16 mouse cellular contexts compared by ENCODE assay signal in the genomic region with DNA sequence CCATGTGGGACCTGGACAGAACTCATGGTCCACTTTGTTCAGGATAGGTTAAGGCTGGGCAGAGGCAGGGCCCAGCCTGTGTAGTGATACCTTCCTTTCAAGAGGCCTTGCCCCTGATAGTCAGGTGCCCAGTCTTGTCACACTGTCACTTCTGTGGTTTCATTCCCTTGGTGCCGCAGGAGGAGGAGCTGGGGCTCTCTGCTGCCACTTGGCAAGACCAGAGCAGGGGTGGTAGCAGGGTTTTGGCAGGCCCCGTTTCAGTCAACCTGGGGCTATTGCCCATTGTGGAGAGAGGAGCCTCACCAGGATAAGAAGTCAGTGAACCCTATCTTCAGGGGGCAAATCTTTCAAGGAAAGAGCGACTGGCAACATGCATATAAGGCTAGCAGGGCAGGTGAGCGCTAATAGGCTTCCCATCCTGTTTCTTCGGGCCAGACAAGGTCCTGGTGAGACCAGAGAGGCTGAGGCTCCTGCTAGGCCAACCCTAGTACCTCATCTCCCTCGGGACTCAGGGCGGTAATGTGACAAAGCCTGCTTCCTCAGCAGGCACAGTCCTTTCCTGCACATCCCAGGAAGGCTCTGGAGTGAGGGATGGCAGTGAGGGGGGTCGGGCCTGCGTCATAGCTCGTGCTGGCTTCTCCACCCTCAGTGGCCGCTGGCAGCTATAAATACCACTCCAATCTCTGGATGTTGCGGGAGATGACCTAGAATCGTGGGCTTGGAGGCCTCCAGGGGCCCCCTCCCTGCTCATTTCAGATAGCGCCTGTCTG. TPM values are rescaled to one million over a fixed set of nuclear protein-coding genes. Genes with fewer than 3 reads are reported as not detected.
DNase-seq lines count a peak whose midpoint lies in the region; ATAC-seq and TF ChIP-seq lines count a peak whose summit lies in the region.
"Had no signal": no experiment of that assay in that cellular context is flagged by ENCODE, and none has a peak within 500 bp of the region (broad histone marks: within the 10 kb centered on the region; RNA-seq: fewer than 3 reads in every experiment).

No protein-coding gene starts in this region.

- H3K36me3 ChIP-seq in kidney, embryonic 16.5 days (ENCODE audit: insufficient read depth, low read length) = no peaks in the 10 kb centered on the region
- H3K36me3 ChIP-seq in embryonic facial prominence, embryonic 13.5 days = no peaks in the 10 kb centered on the region
- no peaks in the 10 kb centered on the region for H3K36me3 ChIP-seq in macrophage (ENCODE audit: inconsistent target)
- H3K36me3 ChIP-seq: limb, embryonic 15.5 days had no signal

- peak overlapping the region; percentile 88 for H3K27ac ChIP-seq in gastrocnemius, adult 2 months
- no peak overlapping the region for H3K27ac ChIP-seq in kidney, embryonic 16.5 days (ENCODE audit: low read length)
- H3K27ac ChIP-seq in embryonic facial prominence, embryonic 13.5 days = no peak overlapping the region
- H3K27ac ChIP-seq in macrophage = peak overlapping the region; percentile 95
- H3K27ac ChIP-seq: limb, embryonic 15.5 days; stomach, postnatal 0 days had no signal

- 56% methylated on average over 14 of the region's 14 CpGs for WGBS in kidney, embryonic 16.5 days
- 69% methylated on average over 14 of the region's 14 CpGs for WGBS in embryonic facial prominence, embryonic 13.5 days
- 92% methylated on average over 14 of the region's 14 CpGs for WGBS in macrophage (ENCODE audit: missing documents)

- H3K9ac ChIP-seq in kidney, embryonic 16.5 days (replicated peaks; ENCODE audit: low read length) = no peak overlapping the region
- peak overlapping the region; percentile 32; the same call in 1 of the 2 replicates for H3K9ac ChIP-seq in embryonic facial prominence, embryonic 13.5 days
- H3K9ac ChIP-seq: limb, embryonic 15.5 days had no signal

- no peaks in the 10 kb centered on the region for H3K27me3 ChIP-seq in kidney, embryonic 16.5 days (ENCODE audit: insufficient read depth, low read length)
- H3K27me3 ChIP-seq in embryonic facial prominence, embryonic 13.5 days = 0 out of 2 replicates have a peak, but pooled peaks cover 2% of the 10 kb centered on the region

- peak; percentile 67 for DNase-seq in gastrocnemius, adult 2 months
- no peak for DNase-seq in gastrocnemius, postnatal 36 days
- peak; percentile 27 to 35 for DNase-seq in kidney, postnatal 36 days
- DNase-seq in spleen, postnatal 10 days (ENCODE audit: low spot score in 2 of 2) = no peak
- DNase-seq in embryo, embryonic 10.5 days (ENCODE audit: low spot score) = no peak
- DNase-seq: cerebellum, adult 18-20 months; lung, adult 18-20 months; midbrain, embryonic 14.5 days; spleen, adult 18-20 months; thymus, postnatal 4 days had no signal

- intact Hi-C loops in gastrocnemius, adult 2 months (cut with DNase I) = no loop called here
- intact Hi-C loops in gastrocnemius, postnatal 36 days (cut with DNase I) = no loop called here

- H3K9me3 ChIP-seq in kidney, embryonic 16.5 days (ENCODE audit: low read length) = no peaks in the 10 kb centered on the region
- H3K9me3 ChIP-seq in embryonic facial prominence, embryonic 13.5 days = no peaks in the 10 kb centered on the region
- H3K9me3 ChIP-seq: limb, embryonic 15.5 days had no signal

- ATAC-seq in kidney, embryonic 16.5 days (ENCODE audit: low FRiP score, low TSS enrichment) = no peak
- no peak for ATAC-seq in embryonic facial prominence, embryonic 13.5 days (ENCODE audit: insufficient number of reproducible peaks, insufficient read depth, low FRiP score, low TSS enrichment, low read depth)

- no peak overlapping the region for H3K4me2 ChIP-seq in kidney, embryonic 16.5 days (replicated peaks; ENCODE audit: low read depth, low read length)
- H3K4me2 ChIP-seq in embryonic facial prominence, embryonic 13.5 days = no peak overlapping the region
- H3K4me2 ChIP-seq: limb, embryonic 15.5 days had no signal

- TF ChIP-seq CTCF in gastrocnemius, adult 2 months (IDR thresholded peaks at IDR 0.05) = no peak

- H3K4me3 ChIP-seq in gastrocnemius, adult 2 months = peak overlapping the region; percentile 16
- no peak overlapping the region for H3K4me3 ChIP-seq in kidney, embryonic 16.5 days (ENCODE audit: low read length)
- H3K4me3 ChIP-seq in embryonic facial prominence, embryonic 13.5 days = no peak overlapping the region
- H3K4me3 ChIP-seq in macrophage (ENCODE audit: inconsistent target) = no peak overlapping the region
- H3K4me3 ChIP-seq: limb, embryonic 15.5 days had no signal

- H3K79me2 ChIP-seq in macrophage (ENCODE audit: inconsistent target) = no peaks in the 10 kb centered on the region

- peaks cover 46% of the 10 kb centered on the region for H3K4me1 ChIP-seq in kidney, embryonic 16.5 days (ENCODE audit: insufficient read depth, low read length)
- H3K4me1 ChIP-seq in embryonic facial prominence, embryonic 13.5 days = peaks cover 28% of the 10 kb centered on the region

RNA-seq across cellular contexts. Expression of a gene that starts 23.7 kb away (rescaled TPM):
- 1 to 10 TPM; 7.2 to 8.6 TPM for total RNA-seq in gastrocnemius, adult 2 months (2021)
- total RNA-seq in gastrocnemius, postnatal 36 days (2021) = 1 to 10 TPM; 6.9 to 8.9 TPM
- polyA plus RNA-seq in kidney, embryonic 16.5 days (2015; fragmentation: Nextera tagmentation; extraction: Ambion mirVana) = 3.2 and 4.2 TPM in 2 replicates
- 2.2 and 2.4 TPM in 2 replicates for polyA plus RNA-seq in embryonic facial prominence, embryonic 13.5 days (2015; fragmentation: Nextera tagmentation; extraction: Ambion mirVana)
- total RNA-seq in macrophage (2018; cell fraction: chromatin; rRNA removed) = 10 to 100 TPM in 5 of 26 experiments, 1 to 10 TPM in 20, under 1 TPM in 1; 0.73 to 13.8 (median 5.4) TPM
- total RNA-seq in macrophage (2018; cell fraction: cytosol; rRNA removed) = 1 to 10 TPM; 1.4 to 6.8 (median 3.3) TPM
- 10 to 100 TPM in 2 of 26 experiments, 1 to 10 TPM in 24; 1.6 to 10.7 (median 4.1) TPM for total RNA-seq in macrophage (2018; cell fraction: nucleus; rRNA removed)
- polyA plus RNA-seq in macrophage (2018) = 2.2 to 3.9 TPM (median 2.9 TPM) in 3 replicates

RNA-seq across cellular contexts. Expression of a gene that starts 40.4 kb away (rescaled TPM):
- not detected for total RNA-seq in gastrocnemius, adult 2 months (2021)
- total RNA-seq in gastrocnemius, postnatal 36 days (2021) = under 1 TPM in 1 of 2 experiments, not detected in 1; 0.08 TPM
- 3.9 and 4.2 TPM in 2 replicates for polyA plus RNA-seq in kidney, embryonic 16.5 days (2015; fragmentation: Nextera tagmentation; extraction: Ambion mirVana)
- polyA plus RNA-seq in embryonic facial prominence, embryonic 13.5 days (2015; fragmentation: Nextera tagmentation; extraction: Ambion mirVana) = 0.91 and 1.4 TPM in 2 replicates
- 1 to 10 TPM in 11 of 26 experiments, under 1 TPM in 11, not detected in 4; 0.18 to 3.1 (median 0.97) TPM for total RNA-seq in macrophage (2018; cell fraction: chromatin; rRNA removed)
- 1 to 10 TPM in 8 of 26 experiments, under 1 TPM in 18; 0.09 to 2.9 (median 0.54) TPM for total RNA-seq in macrophage (2018; cell fraction: cytosol; rRNA removed)
- 1 to 10 TPM in 5 of 26 experiments, under 1 TPM in 18, not detected in 3; 0.12 to 2.7 (median 0.64) TPM for total RNA-seq in macrophage (2018; cell fraction: nucleus; rRNA removed)
- 0.08 to 0.37 TPM (median 0.17 TPM) in 3 replicates for polyA plus RNA-seq in macrophage (2018)
- total RNA-seq: granulocyte monocyte progenitor cell, adult 5-6 weeks had no signal

Comparison
In these comparisons a context has a peak if more than half of its experiments do, and no peak if none do; other contexts are left out.
1. DNase-seq: peak in gastrocnemius, adult 2 months (single experiment) and kidney, postnatal 36 days (2 of 2); none in gastrocnemius, postnatal 36 days (0 of 2), spleen, postnatal 10 days (0 of 2) and embryo, embryonic 10.5 days (single experiment).
2. H3K27ac ChIP-seq: peak in gastrocnemius, adult 2 months (single experiment) and macrophage (single experiment); none in kidney, embryonic 16.5 days (single experiment) and embryonic facial prominence, embryonic 13.5 days (single experiment).